In the genomic region with DNA sequence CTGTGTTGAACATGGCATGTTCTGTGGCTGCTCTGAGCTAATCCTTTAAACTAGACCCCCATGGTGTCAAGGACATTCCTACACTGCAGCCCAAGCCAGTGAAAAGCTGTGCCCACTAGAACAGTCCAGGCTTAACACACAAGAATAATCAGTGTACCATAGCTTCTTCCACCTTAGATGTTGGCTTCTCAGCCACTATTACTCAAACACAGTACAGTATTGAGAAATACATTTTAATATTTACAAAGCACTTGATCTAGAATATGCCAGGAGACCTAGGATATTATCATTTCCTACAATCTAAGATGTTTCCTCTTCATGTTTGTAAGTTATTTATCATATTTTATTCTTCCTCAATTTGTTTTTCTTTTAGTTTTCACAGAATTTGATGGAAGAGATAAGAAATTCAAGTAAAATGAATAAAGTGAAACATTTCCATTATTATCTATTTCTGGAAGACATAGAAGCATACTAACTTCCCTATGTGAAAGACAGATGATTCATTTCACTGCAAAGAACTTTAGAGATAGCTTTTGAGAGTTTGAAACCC, we compare ENCODE assay signal across 31 mouse cellular contexts. TPM values are rescaled to one million over a fixed set of nuclear protein-coding genes. Genes with fewer than 3 reads are reported as not detected.
DNase-seq lines count a peak whose midpoint lies in the region; ATAC-seq and TF ChIP-seq lines count a peak whose summit lies in the region.
"Had no signal": no experiment of that assay in that cellular context is flagged by ENCODE, and none has a peak within 500 bp of the region (broad histone marks: within the 10 kb centered on the region; RNA-seq: fewer than 3 reads in every experiment).

No protein-coding gene starts in this region.

- no peaks in the 10 kb centered on the region for H3K79me2 ChIP-seq in liver, adult 2 months (ENCODE audit: control insufficient read depth, insufficient read depth, low read length)
- no peaks in the 10 kb centered on the region for H3K79me2 ChIP-seq in MEL (ENCODE audit: control insufficient read depth, insufficient read depth, low read length, poor library complexity)

- H3K4me3 ChIP-seq in liver, adult 2 months (ENCODE audit: insufficient read depth, low read depth, low read length): no peak overlapping the region
- H3K4me3 ChIP-seq in liver, embryonic 12.5 days: no peak overlapping the region
- H3K4me3 ChIP-seq in MEL (ENCODE audit: control insufficient read depth in 1 of 2, insufficient read depth in 1 of 2, low read depth in 2 of 2, low read length in 2 of 2): no peak overlapping the region
- no peak overlapping the region for H3K4me3 ChIP-seq in brown adipose tissue, adult 24 weeks (ENCODE audit: insufficient read depth, low read depth, low read length)
- H3K4me3 ChIP-seq in hindbrain, embryonic 10.5 days: no peak overlapping the region
- H3K4me3 ChIP-seq: embryonic facial prominence, embryonic 10.5 days; embryonic facial prominence, embryonic 15.5 days; forebrain, embryonic 12.5 days; heart, embryonic 10.5 days; heart, embryonic 15.5 days; hindbrain, embryonic 13.5 days; limb, embryonic 13.5 days; liver, embryonic 13.5 days had no signal

- H3K27ac ChIP-seq in liver, adult 2 months (replicated peaks; ENCODE audit: insufficient read depth, low read depth, low read length): no peak overlapping the region; the same call in 1 of the 2 replicates
- no peak overlapping the region for H3K27ac ChIP-seq in liver, embryonic 12.5 days
- H3K27ac ChIP-seq in MEL (ENCODE audit: control insufficient read depth, low read depth, low read length): no peak overlapping the region; the same call in 1 of the 2 replicates
- peak overlapping the region; percentile 18; the same call in 1 of the 2 replicates for H3K27ac ChIP-seq in brown adipose tissue, adult 24 weeks (replicated peaks; ENCODE audit: low read depth, low read length)
- H3K27ac ChIP-seq in hindbrain, embryonic 10.5 days: no peak overlapping the region
- H3K27ac ChIP-seq: embryonic facial prominence, embryonic 10.5 days; embryonic facial prominence, embryonic 15.5 days; forebrain, embryonic 12.5 days; heart, embryonic 10.5 days; heart, embryonic 15.5 days; hindbrain, embryonic 13.5 days; kidney, postnatal 0 days; limb, embryonic 13.5 days; liver, embryonic 13.5 days had no signal

- peak in 1 of 2 experiments; percentile 73; a peak in 1 of 4 replicates for TF ChIP-seq EP300 in MEL (IDR thresholded peaks at IDR 0.05; ENCODE audit: low read depth in 1 of 2, low read length in 2 of 2)

- H3K4me1 ChIP-seq in liver, adult 2 months (ENCODE audit: control insufficient read depth, insufficient read depth, low read length): peaks cover 3% of the 10 kb centered on the region; the same call in 1 of the 2 replicates
- H3K4me1 ChIP-seq in liver, embryonic 12.5 days: no peaks in the 10 kb centered on the region
- peaks cover 20 to 26% of the 10 kb centered on the region in 2 experiments for H3K4me1 ChIP-seq in MEL (ENCODE audit: control insufficient read depth in 1 of 2, insufficient read depth in 2 of 2, low read length in 2 of 2)
- no peaks in the 10 kb centered on the region for H3K4me1 ChIP-seq in brown adipose tissue, adult 24 weeks (ENCODE audit: control insufficient read depth, insufficient read depth, insufficient read length, low read length)
- H3K4me1 ChIP-seq in hindbrain, embryonic 10.5 days (replicated peaks): no peaks in the 10 kb centered on the region
- H3K4me1 ChIP-seq: embryonic facial prominence, embryonic 10.5 days; embryonic facial prominence, embryonic 15.5 days; forebrain, embryonic 12.5 days; heart, embryonic 10.5 days; heart, embryonic 15.5 days; hindbrain, embryonic 13.5 days; limb, embryonic 13.5 days; liver, embryonic 13.5 days had no signal

- no peaks in the 10 kb centered on the region for H3K27me3 ChIP-seq in liver, adult 2 months (ENCODE audit: control insufficient read depth, insufficient read depth, low read length)
- no peaks in the 10 kb centered on the region for H3K27me3 ChIP-seq in liver, embryonic 12.5 days (replicated peaks)
- no peaks in the 10 kb centered on the region for H3K27me3 ChIP-seq in MEL (ENCODE audit: control insufficient read depth in 1 of 2, insufficient read depth in 2 of 2, low read length in 2 of 2)
- no peaks in the 10 kb centered on the region for H3K27me3 ChIP-seq in hindbrain, embryonic 10.5 days (ENCODE audit: insufficient read depth, poor library complexity, severe bottlenecking)
- H3K27me3 ChIP-seq: embryonic facial prominence, embryonic 15.5 days; forebrain, embryonic 12.5 days; heart, embryonic 15.5 days; limb, embryonic 13.5 days; liver, embryonic 13.5 days had no signal

- ATAC-seq in liver, embryonic 12.5 days: no peak
- ATAC-seq in megakaryocyte progenitor cell, adult 5-6 weeks (replicated peaks; ENCODE audit: poor library complexity): peak; percentile 47
- ATAC-seq: intestine, embryonic 16.5 days had no signal

- H3K36me3 ChIP-seq in liver, adult 2 months (ENCODE audit: control insufficient read depth, insufficient read depth, low read length): no peaks in the 10 kb centered on the region
- H3K36me3 ChIP-seq in liver, embryonic 12.5 days: no peaks in the 10 kb centered on the region
- H3K36me3 ChIP-seq in MEL (ENCODE audit: control insufficient read depth in 1 of 2, insufficient read depth in 2 of 2, low read length in 2 of 2): peaks cover 0 to 29% of the 10 kb centered on the region in 2 experiments; a peak in 2 of 4 replicates
- no peaks in the 10 kb centered on the region for H3K36me3 ChIP-seq in hindbrain, embryonic 10.5 days
- H3K36me3 ChIP-seq: embryonic facial prominence, embryonic 10.5 days; embryonic facial prominence, embryonic 15.5 days; forebrain, embryonic 12.5 days; heart, embryonic 10.5 days; heart, embryonic 15.5 days; hindbrain, embryonic 13.5 days; limb, embryonic 13.5 days; liver, embryonic 13.5 days had no signal

- no peaks in the 10 kb centered on the region for H3K9me3 ChIP-seq in liver, embryonic 12.5 days (replicated peaks)
- no peaks in the 10 kb centered on the region for H3K9me3 ChIP-seq in MEL (replicated peaks; ENCODE audit: insufficient read depth, low read length)
- H3K9me3 ChIP-seq in hindbrain, embryonic 10.5 days: no peaks in the 10 kb centered on the region
- H3K9me3 ChIP-seq: embryonic facial prominence, embryonic 10.5 days; embryonic facial prominence, embryonic 15.5 days; forebrain, embryonic 12.5 days; heart, embryonic 10.5 days; heart, embryonic 15.5 days; hindbrain, embryonic 13.5 days; limb, embryonic 13.5 days; liver, embryonic 13.5 days had no signal

- no peak overlapping the region for H3K9ac ChIP-seq in liver, adult 2 months (ENCODE audit: low read depth, low read length)
- no peak overlapping the region for H3K9ac ChIP-seq in liver, embryonic 12.5 days
- no peak overlapping the region for H3K9ac ChIP-seq in MEL (ENCODE audit: control insufficient read depth, low read depth, low read length, poor library complexity, severe bottlenecking)
- H3K9ac ChIP-seq: embryonic facial prominence, embryonic 15.5 days; forebrain, embryonic 12.5 days; heart, embryonic 15.5 days; hindbrain, embryonic 13.5 days; limb, embryonic 13.5 days; liver, embryonic 13.5 days had no signal

- peak; percentile 51 for DNase-seq in liver, adult 2 months (ENCODE audit: extremely low read depth, low read depth, low spot score)
- peak; percentile 43 for DNase-seq in MEL (ENCODE audit: low read depth, low spot score)
- DNase-seq in hindbrain, embryonic 10.5 days (ENCODE audit: low spot score): no peak
- no peak for DNase-seq in right cerebral cortex, postnatal 14 days
- DNase-seq: adrenal gland, adult 8-10 months; cerebellum, adult 11-12 months; cerebellum, adult 9-11 months; gastrocnemius, postnatal 10 days; heart, adult 11 months; kidney, adult 8-10 months; kidney, postnatal 4 days; liver, embryonic 13.5 days; lung, postnatal 14 days; midbrain, embryonic 14.5 days; thymus, postnatal 4 days had no signal

- H3K4me2 ChIP-seq in liver, embryonic 12.5 days: no peak overlapping the region
- H3K4me2 ChIP-seq: embryonic facial prominence, embryonic 15.5 days; forebrain, embryonic 12.5 days; heart, embryonic 15.5 days; hindbrain, embryonic 13.5 days; limb, embryonic 13.5 days; liver, embryonic 13.5 days had no signal

- TF ChIP-seq RAD21 in MEL (IDR thresholded peaks at IDR 0.05; ENCODE audit: low read depth, low read length): no peak

- TF ChIP-seq POLR2A in liver, adult 2 months (IDR thresholded peaks at IDR 0.05; ENCODE audit: extremely low read depth, insufficient read depth, low read length): no peak
- no peak for TF ChIP-seq POLR2A in MEL (IDR thresholded peaks at IDR 0.05; ENCODE audit: control insufficient read depth in 1 of 2, insufficient read depth in 1 of 2, low read depth in 1 of 2, low read length in 2 of 2, poor library complexity in 1 of 2)

- no peak for TF ChIP-seq CTCF in liver, adult 2 months (IDR thresholded peaks at IDR 0.05; ENCODE audit: low read depth, low read length)
- no peak for TF ChIP-seq CTCF in MEL (IDR thresholded peaks at IDR 0.05 in 2 of 3, conservative IDR thresholded peaks at IDR 0.05 in 1 of 3; ENCODE audit: control insufficient read depth in 1 of 3, insufficient read depth in 1 of 3, low read depth in 2 of 3, low read length in 3 of 3, poor library complexity in 1 of 3, severe bottlenecking in 1 of 3)

RNA-seq across cellular contexts. Expression of a gene that starts 6.2 kb away (rescaled TPM):
- 19.9 and 21.9 TPM in 2 replicates for total RNA-seq in liver, adult 2 months (2014; rRNA removed)
- polyA plus RNA-seq in liver, adult 2 months (2012; rRNA removed): 8.0 and 9.6 TPM in 2 replicates
- polyA plus RNA-seq in liver, embryonic 12.5 days (2016; fragmentation: Nextera tagmentation; extraction: Ambion mirVana): 15.3 and 16.1 TPM in 2 replicates
- 23.1 and 25.7 TPM in 2 replicates for total RNA-seq in MEL (2012; rRNA removed)
- 10 to 100 TPM in 1 of 2 experiments, not detected in 1; 17.7 TPM for polyA plus RNA-seq in MEL (2012; ENCODE audit: insufficient read depth in 1 of 2, insufficient read length in 2 of 2, low read depth in 1 of 2, low replicate concordance in 2 of 2, missing spikeins in 1 of 2)
- 29.3 TPM in 2 replicates for polyA plus RNA-seq in brown adipose tissue, adult 24 weeks (2012; ENCODE audit: insufficient read depth, insufficient read length, missing spikeins)
- total RNA-seq in megakaryocyte progenitor cell, adult 5-6 weeks (2015): 14.6 and 16.7 TPM in 2 replicates
- total RNA-seq in megakaryocyte progenitor cell, adult 5-6 weeks (2017): 9.0 and 10.5 TPM in 2 replicates
- 12.0 and 12.3 TPM in 2 replicates for polyA plus RNA-seq in hindbrain, embryonic 10.5 days (2016; fragmentation: Nextera tagmentation; extraction: Ambion mirVana)

RNA-seq across cellular contexts. Expression of a gene that starts 32.0 kb away (rescaled TPM):
- total RNA-seq in liver, adult 2 months (2014; rRNA removed): not detected in 2 replicates
- polyA plus RNA-seq in liver, adult 2 months (2012; rRNA removed): not detected in 2 replicates
- not detected in 2 replicates for polyA plus RNA-seq in liver, embryonic 12.5 days (2016; fragmentation: Nextera tagmentation; extraction: Ambion mirVana)
- total RNA-seq in MEL (2012; rRNA removed): not detected in 2 replicates
- polyA plus RNA-seq in MEL (2012; ENCODE audit: insufficient read depth in 1 of 2, insufficient read length in 2 of 2, low read depth in 1 of 2, low replicate concordance in 2 of 2, missing spikeins in 1 of 2): not detected
- not detected in 2 replicates for polyA plus RNA-seq in brown adipose tissue, adult 24 weeks (2012; ENCODE audit: insufficient read depth, insufficient read length, missing spikeins)
- total RNA-seq in megakaryocyte progenitor cell, adult 5-6 weeks (2015): not detected in 2 replicates
- not detected in 2 replicates for total RNA-seq in megakaryocyte progenitor cell, adult 5-6 weeks (2017)
- polyA plus RNA-seq in hindbrain, embryonic 10.5 days (2016; fragmentation: Nextera tagmentation; extraction: Ambion mirVana): not detected in 2 replicates
- total RNA-seq: adrenal gland, adult 8-10 months; heart, postnatal 25 days; neutrophil, adult 5-6 weeks had no signal
- polyA plus RNA-seq: embryonic facial prominence, embryonic 10.5 days; embryonic facial prominence, embryonic 15.5 days; heart, embryonic 10.5 days; heart, embryonic 15.5 days; intestine, embryonic 16.5 days; kidney, postnatal 0 days; limb, embryonic 13.5 days; liver, embryonic 13.5 days; neural tube, embryonic 11.5 days; thymus, postnatal 0 days had no signal

RNA-seq across cellular contexts. Expression of a gene that starts 44.2 kb away (rescaled TPM):
- 8.9 and 16.2 TPM in 2 replicates for total RNA-seq in liver, adult 2 months (2014; rRNA removed)
- 4.5 and 4.6 TPM in 2 replicates for polyA plus RNA-seq in liver, adult 2 months (2012; rRNA removed)
- 14.2 TPM in 2 replicates for polyA plus RNA-seq in liver, embryonic 12.5 days (2016; fragmentation: Nextera tagmentation; extraction: Ambion mirVana)
- 29.2 and 33.4 TPM in 2 replicates for total RNA-seq in MEL (2012; rRNA removed)
- 10 to 100 TPM; 50.3 to 72.8 TPM for polyA plus RNA-seq in MEL (2012; ENCODE audit: insufficient read depth in 1 of 2, insufficient read length in 2 of 2, low read depth in 1 of 2, low replicate concordance in 2 of 2, missing spikeins in 1 of 2)
- polyA plus RNA-seq in brown adipose tissue, adult 24 weeks (2012; ENCODE audit: insufficient read depth, insufficient read length, missing spikeins): 11.8 and 15.8 TPM in 2 replicates
- total RNA-seq in megakaryocyte progenitor cell, adult 5-6 weeks (2015): 18.7 and 19.6 TPM in 2 replicates
- 30.9 and 41.0 TPM in 2 replicates for total RNA-seq in megakaryocyte progenitor cell, adult 5-6 weeks (2017)
- polyA plus RNA-seq in hindbrain, embryonic 10.5 days (2016; fragmentation: Nextera tagmentation; extraction: Ambion mirVana): 6.3 and 7.4 TPM in 2 replicates

Comparison
In these comparisons a context has a peak if more than half of its experiments do, and no peak if none do; other contexts are left out.
1. DNase-seq: peak in liver, adult 2 months (single experiment) and MEL (single experiment); none in hindbrain, embryonic 10.5 days (single experiment) and right cerebral cortex, postnatal 14 days (single experiment).